Mouse (Mus musculus) brain, embryonic 14.5 days (tissue): ENCODE measurements around the gene Leo1. TPM values are rescaled to one million over a fixed set of nuclear protein-coding genes. Genes with fewer than 3 reads are reported as not detected.
A peak's percentile ranks its signal among the peaks of the same experiment; 100 is the strongest.
"Not testable (repeated sequence)": the region's sequence is repeated elsewhere in the genome, so short reads cannot be mapped to it uniquely, and the experiment has no call there.

Source experiments
- DNase-seq: peaks from one replicate; pipeline ENCODE4 v3.0.0-alpha.2; 2011; ENCODE audit warnings: low read depth
- CTCF ChIP-seq: fragments of 200-500 bp; IDR thresholded peaks from 2 replicates; pipeline ENCODE4 v1.5.1; 2012; ENCODE audit warnings: inconsistent platforms, mild to moderate bottlenecking, moderate library complexity, borderline replicate concordance; ENCODE audit not compliant: insufficient read depth, insufficient read length; ENCODE audit errors: extremely low read depth
- POLR2A ChIP-seq: fragments of 200-500 bp; IDR thresholded peaks from 2 replicates; pipeline ENCODE4 v1.6.1; 2012; ENCODE audit warnings: mild to moderate bottlenecking, inconsistent platforms, borderline replicate concordance; ENCODE audit not compliant: poor library complexity, insufficient read depth, insufficient read length, severe bottlenecking; ENCODE audit errors: extremely low read depth
- polyA plus RNA-seq: library from polyadenylated mRNA; depleted of rRNA; stranded (reverse); fragments of >200 nt; gene quantifications from 2 replicates; pipeline ENCODE4 v1.2.3, GENCODE M21; 2012

The Leo1 gene
- polyA plus RNA-seq, 1 experiment: 24.0 TPM

DNA sequence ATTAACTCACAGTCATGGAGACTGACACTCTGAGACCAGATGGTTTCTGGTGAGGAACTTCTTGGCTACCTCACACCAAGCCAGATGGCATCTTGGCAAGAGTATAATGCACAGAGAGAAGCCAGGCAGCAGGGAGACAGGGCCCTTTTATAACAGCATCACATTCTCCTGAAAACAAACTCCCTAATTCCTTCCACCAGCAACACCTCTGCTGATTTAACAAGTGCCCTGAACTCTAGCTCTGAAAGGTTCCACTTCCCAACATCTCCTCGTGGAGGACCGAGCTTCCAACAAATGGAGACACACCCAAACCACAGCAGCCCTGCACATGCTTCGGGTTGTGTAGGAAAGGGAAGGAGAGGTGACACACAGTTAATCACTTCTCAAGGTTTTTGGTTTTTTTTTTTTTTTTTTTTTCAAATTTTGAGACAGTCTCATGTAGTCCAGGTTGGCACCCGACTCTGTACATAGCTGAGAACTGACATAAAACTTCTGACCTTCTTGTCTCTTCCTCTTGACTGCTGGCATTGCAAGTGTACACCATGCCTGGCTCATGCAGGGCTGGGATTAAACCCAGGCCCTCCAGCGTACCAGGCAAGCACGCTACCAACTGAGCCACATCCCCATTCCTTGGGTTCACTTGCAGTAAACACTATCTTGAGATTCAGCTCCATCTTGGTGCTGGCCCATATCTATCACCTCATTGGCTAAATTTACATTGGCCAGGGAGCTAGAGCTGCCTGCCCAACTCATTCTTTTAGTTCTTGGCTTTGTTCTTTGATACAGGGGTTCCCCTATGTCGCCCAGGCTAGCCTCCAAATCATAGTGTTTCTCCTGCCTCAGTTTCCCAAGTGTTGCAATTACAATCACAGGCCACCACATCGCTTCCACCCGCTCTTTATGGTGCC lies 13.7 kb upstream of the Leo1 start:
- TF ChIP-seq CTCF (no peak), POLR2A (no peak)
- DNase-seq: peak; percentile 89

DNA sequence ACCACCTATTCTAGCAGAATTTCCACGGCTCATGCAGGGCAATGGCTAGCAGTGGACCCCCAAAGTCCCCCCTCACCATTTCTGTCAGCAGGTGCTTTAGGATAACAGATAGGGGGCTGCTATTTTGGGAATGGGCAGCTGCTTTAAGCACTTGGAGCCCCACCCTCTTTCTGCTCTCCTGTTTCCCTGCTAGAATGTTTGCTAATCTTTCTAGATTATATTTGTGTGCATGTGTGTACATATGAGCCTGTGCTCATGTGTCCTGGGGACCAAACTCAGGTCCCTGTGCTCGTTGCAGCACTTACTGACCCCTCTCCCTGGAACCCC lies 13.1 kb upstream of the Leo1 start:
- DNase-seq: no peak
- no peak for TF ChIP-seq CTCF
- no peak for TF ChIP-seq POLR2A

DNA sequence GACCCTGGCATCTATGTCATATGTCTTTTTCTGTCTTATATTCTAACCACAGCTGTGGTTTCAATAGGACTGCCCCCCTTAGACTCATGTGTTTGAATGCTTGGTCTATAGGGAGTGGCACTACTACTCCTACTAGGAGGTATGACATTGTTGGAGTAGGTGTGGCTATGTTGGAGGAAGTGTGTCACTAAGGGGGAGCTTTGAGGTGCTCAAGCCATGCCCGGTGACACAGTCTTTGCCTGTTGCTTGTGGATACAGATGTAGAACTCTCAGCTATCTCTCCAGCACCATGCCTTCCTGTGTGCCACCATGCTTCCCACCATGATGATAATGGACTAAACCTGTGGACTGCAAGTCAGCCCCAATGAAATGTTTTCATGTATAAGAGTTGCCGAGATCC lies 12.3 kb upstream of the Leo1 start:
- no peak for DNase-seq
- TF ChIP-seq CTCF: no peak
- no peak for TF ChIP-seq POLR2A

DNA sequence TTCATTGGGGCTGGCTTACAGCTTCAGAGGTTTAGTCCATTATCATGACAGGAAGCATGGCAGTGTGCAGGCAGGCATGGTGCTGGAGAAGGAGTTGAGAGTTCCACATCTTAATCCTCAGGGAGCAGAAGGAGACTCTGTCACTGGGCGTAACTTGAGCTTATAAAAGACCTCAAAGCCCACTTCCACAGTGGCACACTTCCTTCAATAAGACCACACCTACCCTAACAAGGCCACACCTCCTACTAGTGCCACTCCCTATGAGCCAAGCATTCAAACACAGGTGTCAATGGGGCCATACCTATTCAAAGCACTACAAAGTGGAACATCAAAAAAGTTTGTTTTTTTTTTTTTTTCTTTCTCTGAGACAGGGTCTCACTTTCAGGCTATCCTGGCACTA lies 11.7 kb upstream of the Leo1 start:
- no peak for TF ChIP-seq CTCF

DNA sequence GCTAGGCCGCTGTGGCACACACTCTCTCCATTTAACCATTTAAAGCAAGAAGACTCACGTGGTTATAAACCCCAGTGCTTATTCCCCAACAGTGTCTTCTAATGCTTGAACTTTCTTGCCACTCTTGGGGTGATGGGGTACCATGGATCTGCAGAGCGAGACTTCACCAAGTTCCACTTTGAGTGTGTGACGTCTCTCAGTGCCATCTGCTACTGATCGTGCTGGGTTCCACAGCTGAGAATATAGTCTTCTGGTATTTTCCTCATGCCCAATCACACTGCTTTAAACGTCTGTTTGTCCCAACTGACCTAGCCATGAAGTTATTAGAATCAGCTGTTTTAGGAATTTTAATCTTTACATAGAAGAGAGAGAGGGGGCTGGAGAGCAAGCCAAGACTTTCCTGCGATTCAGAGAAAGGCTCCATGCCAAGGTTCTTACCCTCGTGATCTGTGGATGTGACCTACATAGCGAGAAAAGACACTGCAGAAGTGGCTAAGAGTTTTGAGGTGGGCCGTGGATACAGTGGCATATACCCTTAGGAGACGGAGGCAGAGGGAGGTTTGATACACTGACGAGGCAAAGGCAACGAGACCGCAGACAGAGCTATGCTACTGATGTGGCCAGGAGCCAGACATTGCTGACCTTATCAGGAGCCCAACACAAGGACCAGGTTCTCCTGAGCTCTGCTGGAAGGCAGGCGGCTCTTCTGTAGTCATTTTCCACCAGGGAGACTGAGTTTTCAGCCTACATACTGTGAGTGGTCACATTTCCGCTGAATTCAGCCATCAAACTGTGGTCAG lies 10.3 kb upstream of the Leo1 start:
- DNase-seq: no peak
- no peak for TF ChIP-seq POLR2A

More for the DNA sequence above, 11.7 kb upstream of the Leo1 start:
- no peak for DNase-seq

DNA sequence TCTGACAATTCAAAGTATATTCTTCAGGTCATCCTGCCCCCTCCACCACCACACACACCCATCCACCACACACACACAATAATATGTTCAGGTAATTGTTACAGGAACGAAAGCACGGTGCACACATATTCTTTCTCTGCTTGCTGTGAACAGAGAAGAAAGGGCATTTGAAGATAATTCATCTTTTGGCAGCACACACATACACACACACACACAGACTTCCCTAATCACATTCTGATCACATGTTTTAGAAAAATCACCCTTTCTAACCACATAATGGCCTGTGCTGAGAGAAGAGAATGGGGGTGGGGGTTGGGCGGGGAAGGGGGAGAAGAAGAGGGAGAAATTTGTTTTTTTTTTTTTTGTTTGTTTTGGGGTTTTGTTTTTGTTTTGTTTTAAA lies 8.6 kb upstream of the Leo1 start:
- DNase-seq: no peak
- no peak for TF ChIP-seq POLR2A
- TF ChIP-seq CTCF: no peak

DNA sequence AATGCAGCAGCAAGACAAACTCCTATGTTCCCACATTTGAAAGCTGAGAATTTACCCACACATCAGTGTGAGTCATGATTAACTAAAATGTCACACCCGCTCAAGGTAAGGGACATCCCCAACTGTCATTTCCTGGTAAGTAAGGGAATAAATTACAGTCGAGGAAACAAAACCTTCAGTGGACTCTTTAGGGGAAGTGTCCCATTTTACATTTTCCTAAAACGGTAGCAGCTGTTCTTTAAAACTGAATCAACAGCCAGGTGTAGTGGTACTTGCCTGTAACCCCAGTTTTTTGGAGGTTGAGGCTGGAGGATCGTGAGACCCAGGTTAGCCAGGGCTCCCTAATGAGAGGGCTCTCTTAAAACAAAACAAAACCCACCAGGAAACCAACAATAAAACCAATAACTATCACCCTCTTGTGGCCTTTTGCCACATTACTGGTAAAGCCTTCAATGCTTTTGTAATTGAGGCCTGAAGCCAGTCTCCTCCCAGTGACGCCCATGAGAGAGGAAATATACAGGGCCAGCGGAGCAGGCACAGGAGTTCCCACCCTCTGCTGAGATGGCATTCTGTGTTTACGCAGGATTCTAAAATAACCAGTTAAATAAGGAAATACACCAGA lies 7.0 kb upstream of the Leo1 start:
- TF ChIP-seq POLR2A (no peak), CTCF (peak; percentile 24; the same call in 1 of the 2 replicates)

DNA sequence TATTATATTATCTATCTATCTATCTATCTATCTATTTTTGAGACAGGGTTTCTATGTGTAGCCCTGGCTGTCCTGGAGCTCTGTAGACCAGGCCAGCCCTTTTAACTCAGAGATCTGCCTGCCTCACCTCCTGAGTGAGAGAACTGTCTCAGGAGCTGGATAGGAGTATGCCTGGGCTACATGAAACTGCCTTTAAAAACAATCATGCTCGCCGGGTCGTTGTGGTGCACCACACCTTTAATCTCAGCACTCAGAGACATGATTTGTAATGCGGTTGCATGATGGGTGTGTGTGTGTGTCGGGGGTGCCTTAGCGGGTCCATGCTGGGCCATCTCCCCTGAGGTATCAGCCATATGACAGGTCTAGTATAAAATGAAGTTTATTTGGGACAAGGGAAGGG lies 6.5 kb upstream of the Leo1 start:
- TF ChIP-seq POLR2A (no peak), CTCF (no peak)
- DNase-seq: no peak

More for the DNA sequence above, 7.0 kb upstream of the Leo1 start:
- peak; percentile 68 for DNase-seq

DNA sequence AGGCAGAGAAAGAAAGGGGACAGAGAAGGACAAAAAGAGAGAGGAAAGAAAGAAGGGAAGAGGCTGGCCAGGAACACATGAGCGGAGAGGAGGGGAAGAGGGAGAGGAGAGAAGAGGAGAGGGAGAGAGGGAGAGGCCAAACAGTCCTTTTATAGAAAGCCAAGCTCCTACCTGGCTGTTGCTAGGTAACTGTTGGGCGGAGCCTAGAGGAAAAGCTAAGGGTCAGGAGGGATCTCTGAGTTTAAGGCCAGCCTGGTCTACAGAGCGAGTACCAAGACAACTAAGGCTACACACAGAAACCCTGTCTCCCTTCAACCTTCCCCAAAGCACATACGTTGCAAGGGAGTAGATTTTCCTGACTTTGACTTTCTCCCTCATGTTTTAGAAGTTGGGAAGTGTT lies 6.0 kb upstream of the Leo1 start:
- DNase-seq: no peak
- no peak for TF ChIP-seq CTCF
- no peak for TF ChIP-seq POLR2A

DNA sequence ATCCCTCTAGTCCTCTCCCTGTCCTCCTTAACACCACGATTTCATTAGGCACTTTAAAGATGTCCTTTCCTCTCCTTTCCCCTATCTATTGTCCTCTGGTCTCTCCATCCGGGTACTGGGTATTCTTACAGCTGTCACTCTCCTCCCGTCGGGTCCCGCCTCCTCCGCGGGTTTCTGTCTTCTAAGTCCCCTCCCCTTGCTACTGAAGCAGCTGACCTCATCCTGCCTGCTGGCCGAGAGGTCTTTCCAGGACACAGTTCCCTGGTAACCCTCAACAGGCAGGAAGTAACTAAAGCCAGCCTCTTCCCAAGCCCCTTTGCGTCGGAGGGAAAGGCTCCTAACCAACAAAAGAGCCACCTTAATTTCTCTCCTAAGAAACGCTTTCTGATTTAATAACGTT lies 5.4 kb upstream of the Leo1 start:
- peak; percentile 85 for DNase-seq
- TF ChIP-seq CTCF: no peak
- TF ChIP-seq POLR2A: no peak

DNA sequence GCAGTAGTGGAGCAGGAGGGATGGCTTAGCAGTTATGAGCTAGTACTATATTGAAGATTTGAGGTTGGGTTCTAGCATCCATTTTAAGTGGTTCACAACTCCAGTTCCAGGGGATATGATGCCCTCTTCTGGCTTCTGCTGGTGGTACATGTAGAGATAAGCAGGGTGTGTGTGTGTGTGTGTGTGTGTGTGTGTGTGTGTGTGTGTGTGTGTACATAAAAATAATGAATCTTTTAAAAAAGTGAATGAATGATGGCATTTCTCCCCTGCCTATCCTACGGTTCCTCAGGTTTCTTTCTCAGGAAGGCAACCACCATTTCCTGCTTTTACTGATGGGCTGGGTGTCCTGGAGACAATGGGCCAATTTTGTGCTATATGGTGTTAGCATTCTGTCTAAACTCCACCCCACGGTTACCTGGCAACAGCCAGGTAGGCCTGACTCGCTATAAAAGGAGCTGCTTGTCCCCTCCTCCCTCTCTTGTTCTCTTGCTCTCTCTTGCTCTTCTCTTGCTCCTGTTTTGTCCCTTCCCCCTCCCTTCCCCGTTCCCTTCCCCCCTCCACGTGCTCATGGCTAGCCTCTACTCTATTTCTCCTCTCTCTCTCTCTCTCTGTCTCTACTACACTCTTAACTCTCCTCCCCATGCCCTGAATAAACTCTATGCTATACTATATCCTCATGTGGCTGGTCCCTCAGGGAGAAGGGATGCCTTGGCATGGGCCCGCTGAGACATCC lies 3.5 kb upstream of the Leo1 start:
- DNase-seq: peak; percentile 48
- no peak for TF ChIP-seq POLR2A
- peak; percentile 26; the same call in 1 of the 2 replicates for TF ChIP-seq CTCF

DNA sequence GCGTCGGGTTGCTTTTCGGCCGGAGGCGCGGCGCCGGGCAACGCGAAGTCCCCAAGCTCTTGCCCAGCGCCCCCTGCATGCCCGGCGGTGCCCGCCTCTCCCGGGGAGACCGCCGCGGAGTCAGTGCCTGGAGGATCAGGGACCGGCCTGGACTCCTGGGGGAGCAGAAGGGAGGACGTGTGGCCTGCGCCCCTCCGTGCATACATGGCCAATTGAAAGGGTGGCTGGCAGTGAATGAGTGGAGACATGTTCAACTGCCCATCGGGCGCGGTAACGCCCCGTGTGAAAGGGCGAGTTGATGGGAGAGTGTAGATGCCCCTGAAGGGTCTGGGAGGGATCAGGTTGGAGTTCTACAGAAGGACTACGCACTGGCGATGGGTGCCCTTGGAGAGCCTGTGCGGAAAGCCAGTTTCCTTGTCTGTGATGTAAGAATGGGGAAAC lies 387 bp downstream of the Leo1 start:
- TF ChIP-seq CTCF (no peak), POLR2A (no peak)
- no peak for DNase-seq

DNA sequence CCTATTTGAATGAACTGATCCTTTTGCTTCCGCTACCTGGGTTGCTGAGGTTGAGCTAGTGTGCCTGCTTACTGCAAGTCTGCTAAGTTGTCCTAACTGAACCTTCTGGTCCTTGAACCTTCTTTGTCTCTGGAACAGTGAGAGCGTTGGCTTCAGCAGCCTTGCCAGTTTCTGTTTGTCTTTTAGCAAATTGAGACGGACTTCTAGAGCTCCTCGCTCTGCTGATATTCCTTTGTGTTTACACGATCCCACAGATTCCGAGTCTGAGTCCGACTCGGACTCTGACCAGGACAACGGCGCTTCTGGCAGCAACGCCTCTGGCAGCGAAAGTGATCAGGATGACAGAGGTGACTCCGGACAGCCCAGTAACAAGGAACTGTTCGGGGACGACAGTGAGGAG lies 3.7 kb downstream of the Leo1 start:
- TF ChIP-seq CTCF (no peak), POLR2A (no peak)
- DNase-seq: no peak

DNA sequence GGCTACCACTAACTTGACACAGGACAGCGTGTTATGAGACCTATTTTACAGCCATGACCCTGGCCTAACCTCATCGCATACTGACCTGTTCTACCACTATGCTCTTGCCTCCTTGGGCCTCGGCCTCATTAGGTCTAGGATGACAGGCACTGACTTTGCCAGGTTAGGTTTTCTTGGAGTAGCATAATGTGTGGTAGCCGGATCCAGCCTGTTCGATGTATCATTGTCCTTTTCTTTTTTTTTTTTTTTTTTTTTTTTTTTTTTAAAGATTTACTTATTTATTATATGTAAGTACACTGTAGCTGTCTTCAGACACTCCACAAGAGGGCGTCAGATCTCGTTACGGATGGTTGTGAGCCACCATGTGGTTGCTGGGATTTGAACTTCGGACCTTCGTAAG lies 5.2 kb downstream of the Leo1 start:
- not testable (repeated sequence) for DNase-seq
